Comparison of ENCODE assay signal across 18 mouse cellular contexts in the genomic region with DNA sequence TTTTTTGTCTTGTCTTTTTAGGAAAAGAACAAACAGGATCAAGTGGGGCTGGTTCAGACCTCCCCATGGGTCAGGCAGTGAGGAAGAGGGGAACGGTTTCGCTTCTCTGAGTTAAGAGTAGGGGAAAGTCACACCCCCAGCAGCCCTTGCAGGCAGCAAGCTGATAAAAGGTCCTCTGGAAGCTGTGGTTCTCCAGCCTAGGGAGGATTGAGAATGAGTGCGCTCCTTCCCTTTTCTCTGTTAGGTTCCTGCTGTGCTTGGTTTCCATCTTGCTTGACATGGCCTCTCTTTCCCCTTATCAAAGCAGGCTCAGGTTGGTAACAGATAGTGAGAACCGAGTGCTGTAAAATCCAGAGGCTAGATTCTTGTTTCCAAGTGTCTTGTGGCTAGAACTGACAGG.
DNase-seq lines count a peak whose midpoint lies in the region; ATAC-seq and TF ChIP-seq lines count a peak whose summit lies in the region.
"Had no signal": no experiment of that assay in that cellular context is flagged by ENCODE, and none has a peak within 500 bp of the region (broad histone marks: within the 10 kb centered on the region; RNA-seq: fewer than 3 reads in every experiment).

No protein-coding gene starts in this region.

- H3K4me2 ChIP-seq in liver, embryonic 14.5 days (ENCODE audit: low read depth): peak overlapping the region; percentile 9; the same call in 1 of the 2 replicates
- H3K4me2 ChIP-seq in heart, embryonic 12.5 days: no peak overlapping the region
- H3K4me2 ChIP-seq in forebrain, embryonic 14.5 days (ENCODE audit: low read length): no peak overlapping the region
- H3K4me2 ChIP-seq: embryonic facial prominence, embryonic 12.5 days; hindbrain, embryonic 14.5 days; limb, embryonic 12.5 days; lung, embryonic 15.5 days; midbrain, embryonic 15.5 days had no signal

- ATAC-seq in liver, embryonic 14.5 days (ENCODE audit: insufficient read depth): peak; percentile 61; the same call in 1 of the 2 replicates
- peak; percentile 47; the same call in 1 of the 2 replicates for ATAC-seq in monocyte, adult 5-6 weeks (replicated peaks; ENCODE audit: insufficient number of reproducible peaks, low FRiP score, low TSS enrichment, poor library complexity, severe bottlenecking)
- no peak for ATAC-seq in heart, embryonic 12.5 days (ENCODE audit: insufficient number of reproducible peaks, low FRiP score)
- no peak for ATAC-seq in forebrain, embryonic 14.5 days
- ATAC-seq: forebrain, postnatal 0 days; intestine, embryonic 16.5 days; midbrain, embryonic 15.5 days had no signal

- peak in 1 of 2 experiments; percentile 31; a peak in 1 of 4 replicates for TF ChIP-seq POLR2A in MEL (IDR thresholded peaks at IDR 0.05; ENCODE audit: control insufficient read depth in 1 of 2, insufficient read depth in 1 of 2, low read depth in 1 of 2, low read length in 2 of 2, poor library complexity in 1 of 2)

- no peak for TF ChIP-seq CTCF in MEL (IDR thresholded peaks at IDR 0.05 in 2 of 3, conservative IDR thresholded peaks at IDR 0.05 in 1 of 3; ENCODE audit: control insufficient read depth in 1 of 3, insufficient read depth in 1 of 3, low read depth in 2 of 3, low read length in 3 of 3, poor library complexity in 1 of 3, severe bottlenecking in 1 of 3)
- TF ChIP-seq CTCF in liver, embryonic 14.5 days (IDR thresholded peaks at IDR 0.05; ENCODE audit: low read depth): no peak

- peaks cover 0 to 13% of the 10 kb centered on the region in 2 experiments; a peak in 2 of 4 replicates for H3K36me3 ChIP-seq in MEL (ENCODE audit: control insufficient read depth in 1 of 2, insufficient read depth in 2 of 2, low read length in 2 of 2)
- H3K36me3 ChIP-seq in liver, embryonic 14.5 days (replicated peaks; ENCODE audit: control insufficient read depth, insufficient read depth, low read depth): no peaks in the 10 kb centered on the region
- H3K36me3 ChIP-seq in heart, embryonic 12.5 days: no peaks in the 10 kb centered on the region
- no peaks in the 10 kb centered on the region for H3K36me3 ChIP-seq in forebrain, embryonic 14.5 days (ENCODE audit: control insufficient read depth, insufficient read depth, low read length)
- H3K36me3 ChIP-seq: embryonic facial prominence, embryonic 12.5 days; limb, embryonic 12.5 days; lung, embryonic 15.5 days; midbrain, embryonic 15.5 days had no signal

- H3K4me1 ChIP-seq in MEL (ENCODE audit: control insufficient read depth in 1 of 2, insufficient read depth in 2 of 2, low read length in 2 of 2): peaks cover 4 to 20% of the 10 kb centered on the region in 2 experiments; a peak in 3 of 4 replicates
- H3K4me1 ChIP-seq in liver, embryonic 14.5 days (replicated peaks; ENCODE audit: control insufficient read depth in 2 of 2, insufficient read depth in 2 of 2, low read length in 1 of 2): peaks cover 0 to 12% of the 10 kb centered on the region in 2 experiments; a peak in 2 of 4 replicates
- H3K4me1 ChIP-seq in heart, embryonic 12.5 days (replicated peaks): peaks cover 4% of the 10 kb centered on the region
- no peaks in the 10 kb centered on the region for H3K4me1 ChIP-seq in forebrain, embryonic 14.5 days (ENCODE audit: control insufficient read depth, insufficient read depth, low read length)
- H3K4me1 ChIP-seq: embryonic facial prominence, embryonic 12.5 days; limb, embryonic 12.5 days; lung, embryonic 15.5 days; midbrain, embryonic 15.5 days had no signal

- H3K9me3 ChIP-seq in MEL (replicated peaks; ENCODE audit: insufficient read depth, low read length): no peaks in the 10 kb centered on the region
- no peaks in the 10 kb centered on the region for H3K9me3 ChIP-seq in liver, embryonic 14.5 days (ENCODE audit: control insufficient read depth, low read length)
- H3K9me3 ChIP-seq in heart, embryonic 12.5 days (replicated peaks): no peaks in the 10 kb centered on the region
- no peaks in the 10 kb centered on the region for H3K9me3 ChIP-seq in forebrain, embryonic 14.5 days (replicated peaks; ENCODE audit: control insufficient read depth, low read length)
- H3K9me3 ChIP-seq: embryonic facial prominence, embryonic 12.5 days; limb, embryonic 12.5 days; lung, embryonic 15.5 days; midbrain, embryonic 15.5 days had no signal

- H3K4me3 ChIP-seq in MEL (ENCODE audit: control insufficient read depth in 1 of 2, insufficient read depth in 1 of 2, low read depth in 2 of 2, low read length in 2 of 2): peak overlapping the region; percentile 25 to 29
- H3K4me3 ChIP-seq in liver, embryonic 14.5 days (ENCODE audit: insufficient read depth in 1 of 2, low read depth in 2 of 2, low read length in 2 of 2): no peak overlapping the region
- no peak overlapping the region for H3K4me3 ChIP-seq in heart, embryonic 12.5 days
- H3K4me3 ChIP-seq in forebrain, embryonic 14.5 days (ENCODE audit: low read depth, low read length): no peak overlapping the region
- H3K4me3 ChIP-seq: embryonic facial prominence, embryonic 12.5 days; limb, embryonic 12.5 days; lung, embryonic 15.5 days; midbrain, embryonic 15.5 days had no signal

- TF ChIP-seq EP300 in MEL (IDR thresholded peaks at IDR 0.05; ENCODE audit: low read depth in 1 of 2, low read length in 2 of 2): peak; percentile 93 to 97
- no peak for TF ChIP-seq EP300 in liver, embryonic 14.5 days (IDR thresholded peaks at IDR 0.05; ENCODE audit: low read depth)

- DNase-seq in MEL (ENCODE audit: low read depth, low spot score): peak; percentile 96
- peak; percentile 8 for DNase-seq in c-Kit-positive CD71-positive TER-119-positive erythroid progenitor cells, embryonic 14.5 days (ENCODE audit: low spot score)
- DNase-seq in liver, embryonic 14.5 days (ENCODE audit: low read depth in 3 of 3, low spot score in 3 of 3): peak in 2 of 3 experiments; percentile 10 to 19
- no peak for DNase-seq in cerebellum, postnatal 25 days
- DNase-seq in forebrain, embryonic 14.5 days (ENCODE audit: low spot score): no peak
- DNase-seq: cerebellum, adult 11 months; forebrain, postnatal 0 days; heart, postnatal 10 days had no signal

- WGBS in liver, embryonic 14.5 days (ENCODE audit: insufficient replicate concordance): 14% methylated on average over 4 of the region's 4 CpGs
- WGBS in heart, embryonic 12.5 days: 29% methylated on average over 4 of the region's 4 CpGs
- WGBS in forebrain, embryonic 14.5 days: 84% methylated on average over 4 of the region's 4 CpGs

- H3K79me2 ChIP-seq in MEL (ENCODE audit: control insufficient read depth, insufficient read depth, low read length, poor library complexity): no peaks in the 10 kb centered on the region

- peak overlapping the region; percentile 82 for H3K27ac ChIP-seq in MEL (ENCODE audit: control insufficient read depth, low read depth, low read length)
- H3K27ac ChIP-seq in liver, embryonic 14.5 days: no peak overlapping the region
- H3K27ac ChIP-seq in heart, embryonic 12.5 days (ENCODE audit: poor library complexity, severe bottlenecking): no peak overlapping the region
- no peak overlapping the region for H3K27ac ChIP-seq in forebrain, embryonic 14.5 days (ENCODE audit: low read depth, low read length)
- H3K27ac ChIP-seq: embryonic facial prominence, embryonic 12.5 days; hindbrain, embryonic 14.5 days; limb, embryonic 12.5 days; lung, embryonic 15.5 days; macrophage; midbrain, embryonic 15.5 days; stomach, postnatal 0 days had no signal

- TF ChIP-seq RAD21 in MEL (IDR thresholded peaks at IDR 0.05; ENCODE audit: low read depth, low read length): no peak; the same call in 1 of the 2 replicates

- no peaks in the 10 kb centered on the region for H3K27me3 ChIP-seq in MEL (ENCODE audit: control insufficient read depth in 1 of 2, insufficient read depth in 2 of 2, low read length in 2 of 2)
- no peaks in the 10 kb centered on the region for H3K27me3 ChIP-seq in liver, embryonic 14.5 days (ENCODE audit: control insufficient read depth, insufficient read depth, low read length)
- H3K27me3 ChIP-seq in heart, embryonic 12.5 days (replicated peaks): no peaks in the 10 kb centered on the region
- H3K27me3 ChIP-seq in forebrain, embryonic 14.5 days (replicated peaks; ENCODE audit: control insufficient read depth, insufficient read depth, low read length): no peaks in the 10 kb centered on the region
- H3K27me3 ChIP-seq: embryonic facial prominence, embryonic 12.5 days; limb, embryonic 12.5 days; lung, embryonic 15.5 days; midbrain, embryonic 15.5 days had no signal

- peak overlapping the region; percentile 55 for H3K9ac ChIP-seq in MEL (ENCODE audit: control insufficient read depth, low read depth, low read length, poor library complexity, severe bottlenecking)
- H3K9ac ChIP-seq in liver, embryonic 14.5 days (replicated peaks): no peak overlapping the region
- no peak overlapping the region for H3K9ac ChIP-seq in heart, embryonic 12.5 days
- H3K9ac ChIP-seq in forebrain, embryonic 14.5 days (ENCODE audit: low read length): no peak overlapping the region
- H3K9ac ChIP-seq: embryonic facial prominence, embryonic 12.5 days; forebrain, postnatal 0 days; hindbrain, embryonic 14.5 days; limb, embryonic 12.5 days; lung, embryonic 15.5 days; midbrain, embryonic 15.5 days had no signal

TF ChIP-seq in MEL, 35 proteins besides CTCF, POLR2A, EP300 and RAD21 (continues in another document):
- TF ChIP-seq USF1 (IDR thresholded peaks at IDR 0.05; ENCODE audit: low read depth, low read length) (no peak), CHD2 (IDR thresholded peaks at IDR 0.05; ENCODE audit: low read length) (peak; percentile 12), HCFC1 (IDR thresholded peaks at IDR 0.05; ENCODE audit: low read depth, low read length) (peak; percentile 44; the same call in 1 of the 2 replicates), NRF1 (IDR thresholded peaks at IDR 0.05; ENCODE audit: insufficient read depth, low read depth, low read length, poor library complexity, severe bottlenecking) (0 out of 2 replicates have a peak, but pooled peaks have one; percentile 7), MYB (IDR thresholded peaks at IDR 0.05; ENCODE audit: low read depth, low read length) (0 out of 2 replicates have a peak, but pooled peaks have one; percentile 46), SMC3 (IDR thresholded peaks at IDR 0.05; ENCODE audit: low read depth, low read length) (peak; percentile 21; the same call in 1 of the 2 replicates), MAZ (IDR thresholded peaks at IDR 0.05; ENCODE audit: low read depth, low read length) (peak; percentile 84; the same call in 1 of the 2 replicates), UBTF (IDR thresholded peaks at IDR 0.05; ENCODE audit: borderline replicate concordance, insufficient read depth, low read depth, low read length) (peak; percentile 98), POLR2AphosphoS2 (IDR thresholded peaks at IDR 0.05; ENCODE audit: low read length) (no peak), GATA1 (IDR thresholded peaks at IDR 0.05; ENCODE audit: low read depth, low read length) (peak; percentile 94), KAT2A (conservative IDR thresholded peaks at IDR 0.05; ENCODE audit: low read depth, low read length) (no peak), SIN3A (IDR thresholded peaks at IDR 0.05; ENCODE audit: low read length) (peak; percentile 85), MEF2A (IDR thresholded peaks at IDR 0.05; ENCODE audit: extremely low read depth, insufficient replicate concordance, low read depth, low read length, poor library complexity, severe bottlenecking) (no peak), MAFK (IDR thresholded peaks at IDR 0.05; ENCODE audit: borderline replicate concordance, low read depth, low read length) (no peak)

Comparison
In these comparisons a context has a peak if more than half of its experiments do, and no peak if none do; other contexts are left out.
1. DNase-seq: peak in MEL (single experiment), c-Kit-positive CD71-positive TER-119-positive erythroid progenitor cells, embryonic 14.5 days (single experiment) and liver, embryonic 14.5 days (2 of 3); none in cerebellum, postnatal 25 days (0 of 2) and forebrain, embryonic 14.5 days (single experiment).
2. H3K4me3 ChIP-seq: peak in MEL (2 of 2); none in liver, embryonic 14.5 days (0 of 2), heart, embryonic 12.5 days (single experiment) and forebrain, embryonic 14.5 days (single experiment).
3. ATAC-seq: peak in liver, embryonic 14.5 days (single experiment) and monocyte, adult 5-6 weeks (single experiment); none in heart, embryonic 12.5 days (single experiment) and forebrain, embryonic 14.5 days (single experiment).